ENCODE assay signal across 7 mouse cellular contexts in the genomic region with DNA sequence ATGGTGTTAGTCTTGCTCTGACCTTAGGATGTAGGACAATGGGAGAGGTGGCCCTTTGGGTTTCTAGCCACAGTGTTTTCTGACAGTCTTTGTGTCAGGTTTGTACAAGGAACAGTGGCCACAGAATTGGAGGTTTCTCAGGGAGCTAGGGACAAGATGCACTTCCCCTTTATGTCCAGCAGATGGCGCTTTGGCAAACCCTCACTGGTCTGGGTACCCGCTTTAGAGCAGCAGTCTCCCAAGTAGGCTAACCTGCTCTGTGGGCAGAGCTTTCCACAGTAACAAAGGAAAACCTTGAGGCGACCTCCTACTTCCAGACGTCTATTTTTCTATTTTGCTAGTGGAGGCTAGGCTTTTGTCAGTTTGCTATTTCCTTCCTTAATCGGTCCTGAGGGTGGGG. TPM values are rescaled to one million over a fixed set of nuclear protein-coding genes. Genes with fewer than 3 reads are reported as not detected.
A peak's percentile ranks its signal among the peaks of the same experiment; 100 is the strongest.
DNase-seq lines count a peak whose midpoint lies in the region; ATAC-seq and TF ChIP-seq lines count a peak whose summit lies in the region.

No protein-coding gene starts in this region.

- no peak for TF ChIP-seq EP300 in lung, postnatal 0 days (IDR thresholded peaks at IDR 0.05)

- H3K4me2 ChIP-seq in embryonic facial prominence, embryonic 11.5 days (ENCODE audit: low read depth, low read length) = no peak overlapping the region
- no peak overlapping the region for H3K4me2 ChIP-seq in lung, postnatal 0 days (replicated peaks; ENCODE audit: low read depth, low read length)

- H3K27me3 ChIP-seq in embryonic facial prominence, embryonic 11.5 days (ENCODE audit: control insufficient read depth, insufficient read depth, low read length) = no peaks in the 10 kb centered on the region
- H3K27me3 ChIP-seq in lung, postnatal 0 days (replicated peaks; ENCODE audit: insufficient read depth, low read length) = no peaks in the 10 kb centered on the region

- no peak overlapping the region for H3K27ac ChIP-seq in embryonic facial prominence, embryonic 11.5 days (replicated peaks; ENCODE audit: low read depth, low read length)
- no peak overlapping the region for H3K27ac ChIP-seq in lung, postnatal 0 days (ENCODE audit: low read length)

- no peaks in the 10 kb centered on the region for H3K9me3 ChIP-seq in embryonic facial prominence, embryonic 11.5 days (replicated peaks; ENCODE audit: control insufficient read depth, low read length)
- H3K9me3 ChIP-seq in lung, postnatal 0 days (ENCODE audit: low read length) = no peaks in the 10 kb centered on the region

- no peaks in the 10 kb centered on the region for H3K36me3 ChIP-seq in embryonic facial prominence, embryonic 11.5 days (replicated peaks; ENCODE audit: control insufficient read depth, insufficient read depth, low read depth, low read length)
- no peaks in the 10 kb centered on the region for H3K36me3 ChIP-seq in lung, postnatal 0 days (ENCODE audit: insufficient read depth, low read length)

- intact Hi-C loops in heart, postnatal 14 days (cut with DNase I) = no loop called here

- peak; percentile 82 for DNase-seq in ES-CJ7 (ENCODE audit: low read depth, low spot score)
- DNase-seq in adrenal gland, postnatal 25 days = peak; percentile 43
- DNase-seq in embryonic facial prominence, embryonic 11.5 days (ENCODE audit: low spot score) = peak; percentile 84
- peak; percentile 33 to 62 for DNase-seq in heart, postnatal 14 days
- DNase-seq in kidney, postnatal 4 days = peak; percentile 65 to 69
- DNase-seq in lung, postnatal 0 days (ENCODE audit: low spot score) = peak; percentile 69
- peak; percentile 87 for DNase-seq in retina, postnatal 1 day

- H3K9ac ChIP-seq in embryonic facial prominence, embryonic 11.5 days (replicated peaks; ENCODE audit: low read length) = no peak overlapping the region
- no peak overlapping the region for H3K9ac ChIP-seq in lung, postnatal 0 days (replicated peaks; ENCODE audit: low read depth)

- TF ChIP-seq CTCF in lung, postnatal 0 days (IDR thresholded peaks at IDR 0.05) = peak; percentile 94

- ATAC-seq in embryonic facial prominence, embryonic 11.5 days (replicated peaks; ENCODE audit: insufficient number of reproducible peaks, low FRiP score, low TSS enrichment, low read depth) = peak; percentile 60
- ATAC-seq in lung, postnatal 0 days = peak; percentile 52; the same call in 1 of the 2 replicates

- H3K4me1 ChIP-seq in embryonic facial prominence, embryonic 11.5 days (ENCODE audit: control insufficient read depth, insufficient read depth, low read length) = no peaks in the 10 kb centered on the region
- no peaks in the 10 kb centered on the region for H3K4me1 ChIP-seq in lung, postnatal 0 days (ENCODE audit: insufficient read depth, low read depth, low read length)

- no peak overlapping the region for H3K4me3 ChIP-seq in embryonic facial prominence, embryonic 11.5 days (ENCODE audit: low read depth, low read length)
- no peak overlapping the region for H3K4me3 ChIP-seq in lung, postnatal 0 days (ENCODE audit: low read depth, low read length)

- WGBS in embryonic facial prominence, embryonic 11.5 days = 6% methylated on average over 5 of the region's 5 CpGs
- WGBS in lung, postnatal 0 days = 10% methylated on average over 5 of the region's 5 CpGs

RNA-seq across cellular contexts. Expression of gene Ppp1r1a, which starts 7.4 kb away (rescaled TPM):
- 9.2 and 10.1 TPM in 2 replicates for total RNA-seq in adrenal gland, postnatal 25 days (2021)
- polyA plus RNA-seq in embryonic facial prominence, embryonic 11.5 days (2014; fragmentation: Nextera tagmentation; extraction: Ambion mirVana) = 17.6 and 21.6 TPM in 2 replicates
- total RNA-seq in heart, postnatal 14 days (2021) = 10 to 100 TPM in 1 of 2 experiments, 1 to 10 TPM in 1; 9.6 to 10.8 TPM
- 5.7 and 7.0 TPM in 2 replicates for polyA plus RNA-seq in lung, postnatal 0 days (2015; fragmentation: Nextera tagmentation; extraction: Ambion mirVana)

RNA-seq across cellular contexts. Expression of gene Pde1b, which starts 27.5 kb away (rescaled TPM):
- 5.2 and 8.1 TPM in 2 replicates for total RNA-seq in adrenal gland, postnatal 25 days (2021)
- polyA plus RNA-seq in embryonic facial prominence, embryonic 11.5 days (2014; fragmentation: Nextera tagmentation; extraction: Ambion mirVana) = 6.6 and 8.4 TPM in 2 replicates
- total RNA-seq in heart, postnatal 14 days (2021) = 1 to 10 TPM; 2.0 TPM
- 2.1 and 2.2 TPM in 2 replicates for polyA plus RNA-seq in lung, postnatal 0 days (2015; fragmentation: Nextera tagmentation; extraction: Ambion mirVana)

RNA-seq across cellular contexts. Expression of gene Glycam1, which starts 34.5 kb away (rescaled TPM):
- total RNA-seq in adrenal gland, postnatal 25 days (2021) = not detected in 2 replicates
- polyA plus RNA-seq in embryonic facial prominence, embryonic 11.5 days (2014; fragmentation: Nextera tagmentation; extraction: Ambion mirVana) = not detected in 2 replicates
- total RNA-seq in heart, postnatal 14 days (2021) = not detected
- 17.9 TPM in 1 of 2 replicates, not detected in the other for polyA plus RNA-seq in lung, postnatal 0 days (2015; fragmentation: Nextera tagmentation; extraction: Ambion mirVana)
